Mouse (Mus musculus) embryonic facial prominence, embryonic 10.5 days (tissue): ENCODE data around the gene Rnf151. TPM values are rescaled to one million over a fixed set of nuclear protein-coding genes. Genes with fewer than 3 reads are reported as not detected.
"Not testable (repeated sequence)": the region's sequence is repeated elsewhere in the genome, so short reads cannot be mapped to it uniquely, and the experiment has no call there.

Experiments
- DNase-seq: peaks from one replicate; pipeline ENCODE4 v3.0.0-alpha.2; 2017; ENCODE audit warnings: low spot score
- H3K27ac ChIP-seq: fragments of 300-500 bp; sonication (generic); replicated peaks from 2 replicates; pipeline ENCODE4 v1.5.1; 2016; ENCODE audit warnings: mild to moderate bottlenecking
- H3K27me3 ChIP-seq: fragments of 300-500 bp; sonication (generic); replicated peaks from 2 replicates; pipeline ENCODE4 v1.6.1; 2016; ENCODE audit warnings: low read depth, mild to moderate bottlenecking; ENCODE audit not compliant: poor library complexity, severe bottlenecking
- H3K36me3 ChIP-seq: fragments of 300-500 bp; sonication (generic); replicated peaks from 2 replicates; pipeline ENCODE4 v1.6.1; 2016; ENCODE audit warnings: mild to moderate bottlenecking, moderate library complexity
- H3K4me1 ChIP-seq: fragments of 300-500 bp; sonication (generic); 2 replicates; pipeline ENCODE4 v1.6.1; 2016
- H3K4me3 ChIP-seq: fragments of 300-500 bp; sonication (generic); 2 replicates; pipeline ENCODE4 v1.5.1; 2016; ENCODE audit warnings: mild to moderate bottlenecking, moderate library complexity
- H3K9me3 ChIP-seq: fragments of 300-500 bp; sonication (generic); 2 replicates; pipeline ENCODE4 v1.6.1; 2016; ENCODE audit warnings: mild to moderate bottlenecking
- WGBS: fragments of 180-500 bp; shearing (Covaris S2); methylation state at CpG from one replicate; pipeline ENCODE4 v1.1.7; 2016; 5-methylcytosine and 5-hydroxymethylcytosine counted together
- polyA plus RNA-seq: library from polyadenylated mRNA; unstranded; fragments of >200 nt; fragmentation: Nextera tagmentation; extraction: Ambion mirVana; gene quantifications from 2 replicates; pipeline ENCODE4 v1.2.1, GENCODE M21; 2016

Rnf151 gene
- polyA plus RNA-seq, 1 experiment from 2014 or later, result 0.29 TPM

DNA sequence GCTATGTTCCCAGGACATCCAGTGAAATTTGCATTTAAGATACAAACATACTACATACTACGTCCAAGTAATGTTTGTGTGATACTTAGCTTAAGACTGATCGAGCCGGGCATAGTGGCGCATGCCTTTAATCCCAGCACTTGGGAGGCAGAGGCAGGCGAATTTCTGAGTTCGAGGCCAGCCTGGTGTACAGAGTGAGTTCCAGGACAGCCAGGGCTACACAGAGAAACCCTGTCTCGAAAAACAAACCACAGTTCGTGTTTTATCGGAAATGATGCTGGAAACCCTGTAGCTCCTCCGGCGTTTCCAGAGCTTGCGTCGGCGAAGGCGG lies 48.7 kb downstream of the Rnf151 start:
- not testable (repeated sequence) for H3K27me3 ChIP-seq, H3K9me3 ChIP-seq, DNase-seq
- Histone ChIP-seq H3K4me3 (peak overlapping the region; percentile 81), H3K27ac (peak overlapping the region; percentile 90), H3K4me1 (peaks cover 46% of the 10 kb centered on the region), H3K36me3 (0 out of 2 replicates have a peak, but pooled peaks cover 12% of the 10 kb centered on the region)
- WGBS, result 12% methylated on average over 15 of the region's 15 CpGs

DNA sequence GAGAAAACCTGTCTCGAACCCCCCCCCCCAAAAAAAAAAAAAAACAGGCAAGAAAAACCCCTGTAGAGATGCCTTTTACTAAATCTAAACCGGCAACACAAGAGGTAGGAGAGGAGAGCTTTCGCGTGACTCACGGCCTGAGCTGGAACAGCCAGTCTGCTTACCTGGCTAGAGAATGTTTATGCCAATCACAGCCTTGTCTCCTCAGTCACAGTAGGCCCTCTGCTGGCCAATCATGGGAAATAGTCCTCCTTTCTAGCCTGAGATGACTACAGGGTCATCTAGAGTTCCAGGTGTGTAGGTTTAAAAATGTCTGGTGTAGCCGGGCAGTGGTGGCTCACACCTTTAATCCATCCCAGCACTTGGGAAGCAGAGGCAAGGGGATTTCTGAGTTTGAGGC lies 50.4 kb downstream of the Rnf151 start:
- no peaks in the 10 kb centered on the region for H3K27me3 ChIP-seq
- no peak overlapping the region for H3K27ac ChIP-seq
- H3K4me1 ChIP-seq, result peaks cover 34% of the 10 kb centered on the region
- H3K36me3 ChIP-seq, result no peaks in the 10 kb centered on the region
- DNase-seq, result peak; percentile 65
- no peaks in the 10 kb centered on the region for H3K9me3 ChIP-seq
- 29% methylated on average over 6 of the region's 6 CpGs for WGBS
- no peak overlapping the region for H3K4me3 ChIP-seq

DNA sequence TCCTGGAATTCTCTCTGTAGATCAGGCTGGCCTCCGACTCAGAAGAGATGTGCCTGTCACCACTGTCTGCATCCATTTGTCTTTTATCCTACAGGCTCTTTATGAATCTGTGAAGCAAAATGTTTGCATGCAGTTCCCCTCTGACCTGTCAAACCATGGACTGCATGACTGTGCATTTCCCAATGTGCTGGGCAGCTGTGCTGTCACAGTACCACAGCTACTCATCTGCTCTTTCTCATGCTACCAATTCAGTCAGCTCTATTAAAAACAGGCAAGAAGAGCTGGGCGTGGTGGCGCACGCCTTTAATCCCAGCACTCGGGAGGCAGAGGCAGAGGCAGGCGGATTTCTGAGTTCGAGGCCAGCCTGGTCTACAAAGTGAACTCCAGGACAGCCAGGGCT lies 50.9 kb downstream of the Rnf151 start:
- not testable (repeated sequence) for H3K9me3 ChIP-seq, H3K27me3 ChIP-seq
- WGBS, result 70% methylated on average over 7 of the region's 7 CpGs

More for the DNA sequence above, 50.9 kb downstream of the Rnf151 start:
- H3K36me3 ChIP-seq, DNase-seq, H3K27ac ChIP-seq, H3K4me3 ChIP-seq: not testable (repeated sequence)
- peaks cover 30% of the 10 kb centered on the region for H3K4me1 ChIP-seq

Other genes starting within 250 kb of the Rnf151 start
- 35.5 and 36.6 TPM in 2 replicates for gene E4f1, start 247.8 kb downstream of the Rnf151 start, polyA plus RNA-seq
- 71.0 and 72.8 TPM in 2 replicates for gene Pgp, start 247.7 kb downstream of the Rnf151 start, polyA plus RNA-seq
- 0.36 and 0.67 TPM in 2 replicates for gene Bricd5, start 244.2 kb downstream of the Rnf151 start, polyA plus RNA-seq
- 37.5 and 39.0 TPM in 2 replicates for gene Mlst8, start 239.0 kb downstream of the Rnf151 start, polyA plus RNA-seq
- gene Caskin1, start 229.5 kb downstream of the Rnf151 start, polyA plus RNA-seq, result 3.1 and 3.9 TPM in 2 replicates
- gene Traf7, start 190.1 kb downstream of the Rnf151 start, polyA plus RNA-seq, result 116 and 121 TPM in 2 replicates
- gene Rab26, start 183.9 kb downstream of the Rnf151 start, polyA plus RNA-seq, result 2.6 TPM in 2 replicates
- gene Pkd1, start 168.2 kb downstream of the Rnf151 start, polyA plus RNA-seq, result 14.9 and 16.3 TPM in 2 replicates
- gene Tsc2, start 85.4 kb downstream of the Rnf151 start, polyA plus RNA-seq, result 70.2 and 70.4 TPM in 2 replicates
- gene Nthl1, start 85.4 kb downstream of the Rnf151 start, polyA plus RNA-seq, result 22.4 and 27.3 TPM in 2 replicates
- 31.7 and 37.3 TPM in 2 replicates for gene Slc9a3r2, start 67.7 kb downstream of the Rnf151 start, polyA plus RNA-seq
- not detected in 2 replicates for gene Npw, start 59.6 kb downstream of the Rnf151 start, polyA plus RNA-seq
- 29.0 and 30.4 TPM in 2 replicates for gene Zfp598, start 48.4 kb downstream of the Rnf151 start, polyA plus RNA-seq
- gene Syngr3, start 28.1 kb downstream of the Rnf151 start, polyA plus RNA-seq, result 6.0 and 8.1 TPM in 2 replicates
- 48.9 and 52.3 TPM in 2 replicates for gene Gfer, start 21.9 kb downstream of the Rnf151 start, polyA plus RNA-seq
- 0.72 and 1.9 TPM in 2 replicates for gene Noxo1, start 21.8 kb downstream of the Rnf151 start, polyA plus RNA-seq
- 152 and 162 TPM in 2 replicates for gene Tbl3, start 10.4 kb downstream of the Rnf151 start, polyA plus RNA-seq
- gene Rps2, start 53 bp upstream of the Rnf151 start, polyA plus RNA-seq, result 1,693 and 1,819 TPM in 2 replicates
- 193 and 199 TPM in 2 replicates for gene Ndufb10, start 6.4 kb upstream of the Rnf151 start, polyA plus RNA-seq
- gene Rpl3l, start 9.8 kb upstream of the Rnf151 start, polyA plus RNA-seq, result not detected in 2 replicates
- gene Msrb1, start 18.6 kb upstream of the Rnf151 start, polyA plus RNA-seq, result 21.6 and 24.6 TPM in 2 replicates
- 1.3 and 2.3 TPM in 2 replicates for gene Hs3st6, start 34.9 kb upstream of the Rnf151 start, polyA plus RNA-seq
- not detected in 2 replicates for gene Meiob, start 86.2 kb upstream of the Rnf151 start, polyA plus RNA-seq
- 26.4 and 28.6 TPM in 2 replicates for gene Hagh, start 122.1 kb upstream of the Rnf151 start, polyA plus RNA-seq
- gene Fahd1, start 132.3 kb upstream of the Rnf151 start, polyA plus RNA-seq, result 16.7 and 17.4 TPM in 2 replicates
- gene Igfals, start 147.9 kb upstream of the Rnf151 start, polyA plus RNA-seq, result 0.49 and 1.2 TPM in 2 replicates
- gene Nubp2, start 168.3 kb upstream of the Rnf151 start, polyA plus RNA-seq, result 71.8 and 81.8 TPM in 2 replicates
- 47.1 TPM in 2 replicates for gene Spsb3, start 168.6 kb upstream of the Rnf151 start, polyA plus RNA-seq
- gene Eme2, start 177.0 kb upstream of the Rnf151 start, polyA plus RNA-seq, result 30.6 and 33.6 TPM in 2 replicates
- gene Mrps34, start 177.1 kb upstream of the Rnf151 start, polyA plus RNA-seq, result 102 and 105 TPM in 2 replicates
- gene Nme3, start 178.4 kb upstream of the Rnf151 start, polyA plus RNA-seq, result 47.3 and 50.1 TPM in 2 replicates
- 40.8 and 40.9 TPM in 2 replicates for gene Mapk8ip3, start 218.9 kb upstream of the Rnf151 start, polyA plus RNA-seq
- gene Jpt2, start 242.6 kb upstream of the Rnf151 start, polyA plus RNA-seq, result 386 and 400 TPM in 2 replicates